Mouse (Mus musculus) limb, embryonic 11.5 days (tissue): ENCODE data around the gene Gm17364. TPM values are rescaled to one million over a fixed set of nuclear protein-coding genes. Genes with fewer than 3 reads are reported as not detected.

ENCODE experiments used
- polyA plus RNA-seq: library from polyadenylated mRNA; unstranded; fragments of >200 nt; fragmentation: Nextera tagmentation; extraction: Ambion mirVana; gene quantifications from 2 replicates; pipeline ENCODE4 v1.2.1, GENCODE M21; 2014

Gene Gm17364
- polyA plus RNA-seq, 1 experiment from 2014 or later, result not detected

Other genes starting within 250 kb of the Gm17364 start
- 0.57 and 1.0 TPM in 2 replicates for gene Mak, start 194.3 kb downstream of the Gm17364 start, polyA plus RNA-seq
- not detected in 2 replicates for gene Gcm2, start 162.9 kb downstream of the Gm17364 start, polyA plus RNA-seq
- gene Sycp2l, start 159.7 kb downstream of the Gm17364 start, polyA plus RNA-seq, result not detected in 2 replicates
- gene Elovl2, start 53.6 kb downstream of the Gm17364 start, polyA plus RNA-seq, result 17.1 and 18.8 TPM in 2 replicates
- gene Smim13, start 24.1 kb downstream of the Gm17364 start, polyA plus RNA-seq, result 9.4 and 12.8 TPM in 2 replicates
- 12.9 and 14.1 TPM in 2 replicates for gene Nedd9, start 213.4 kb upstream of the Gm17364 start, polyA plus RNA-seq